Mouse (Mus musculus) bone marrow, adult 2 months (tissue): ENCODE measurements at regions not wholly inside any gene's neighbourhood (a gene's known extent, or its start where the extent isn't known, plus 50 kb on each side); places are given as distances from the start of the nearest gene placed in this dataset.

Experiments used
- CTCF ChIP-seq: fragments of 200-500 bp; IDR thresholded peaks from 2 replicates; pipeline ENCODE4 v1.5.1; 2011; ENCODE audit warnings: low read length, control low read depth; ENCODE audit not compliant: control insufficient read depth, insufficient read depth
- POLR2A ChIP-seq: fragments of 200-500 bp; IDR thresholded peaks from 2 replicates; pipeline ENCODE4 v1.6.1; 2011; ENCODE audit warnings: low read depth, mild to moderate bottlenecking, control low read depth, low read length, borderline replicate concordance; ENCODE audit not compliant: control insufficient read depth

GRCm38 (mm10) chr8:92272073-92272472, 85.4 kb upstream of the Irx5 start:
- no peak for TF ChIP-seq CTCF
- TF ChIP-seq POLR2A: no peak
